Mouse (Mus musculus): ENCODE results near the gene Pard3.

- TF ChIP-seq CTCF (conservative IDR thresholded peaks at IDR 0.05; ENCODE audit: low read length) (no peak), NANOG (IDR thresholded peaks at IDR 0.05; ENCODE audit: borderline replicate concordance, low read length) (no peak), POU5F1 (IDR thresholded peaks at IDR 0.05; ENCODE audit: borderline replicate concordance, low read length) (no peak)
Measured at GRCm38 (mm10) chr8:127586681-127587080, 523.0 kb downstream of the Pard3 start.

All from E14TG2a.4 (cell line).